Mouse (Mus musculus): ENCODE measurements at regions not wholly inside any gene's neighbourhood (a gene's known extent, or its start where the extent isn't known, plus 50 kb on each side); places are given as distances from the start of the nearest gene placed in this dataset.

DNA sequence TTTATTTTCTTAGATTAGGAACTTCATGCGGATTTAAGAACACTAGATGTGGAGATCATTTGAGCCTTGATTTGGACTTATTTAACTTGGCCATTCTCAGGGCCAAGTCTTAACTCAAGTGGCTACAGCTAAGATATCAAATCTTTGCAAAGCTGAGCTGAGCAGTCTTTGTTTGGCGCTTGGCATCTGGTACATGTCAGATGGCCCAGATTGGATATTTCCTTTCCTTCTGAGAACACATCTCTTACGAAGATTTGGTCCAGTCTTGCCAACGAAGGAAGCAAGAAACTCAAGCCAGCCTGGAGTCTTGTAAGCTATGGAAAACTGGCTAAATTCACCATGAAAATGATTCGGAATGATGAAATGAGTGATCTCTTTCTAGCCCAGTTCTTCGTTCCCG, 59.1 kb upstream of the Cdc42ep3 start:
- H3K4me2 ChIP-seq (ENCODE audit: low read length), result no peak overlapping the region
- H3K27me3 ChIP-seq (replicated peaks; ENCODE audit: control insufficient read depth, insufficient read depth, low read length), result no peaks in the 10 kb centered on the region
- no peaks in the 10 kb centered on the region for H3K36me3 ChIP-seq (ENCODE audit: control insufficient read depth, insufficient read depth)
- WGBS, result 84% methylated on average over 7 of the region's 7 CpGs
- no peak for ATAC-seq
- H3K27ac ChIP-seq (ENCODE audit: low read length), result no peak overlapping the region
- H3K9ac ChIP-seq (replicated peaks; ENCODE audit: low read depth, low read length), result no peak overlapping the region
- H3K9me3 ChIP-seq (ENCODE audit: control insufficient read depth, low read length), result no peaks in the 10 kb centered on the region
- H3K4me3 ChIP-seq (replicated peaks; ENCODE audit: low read length), result no peak overlapping the region
- H3K4me1 ChIP-seq (replicated peaks; ENCODE audit: control insufficient read depth, insufficient read depth, low read length), result no peaks in the 10 kb centered on the region

DNA sequence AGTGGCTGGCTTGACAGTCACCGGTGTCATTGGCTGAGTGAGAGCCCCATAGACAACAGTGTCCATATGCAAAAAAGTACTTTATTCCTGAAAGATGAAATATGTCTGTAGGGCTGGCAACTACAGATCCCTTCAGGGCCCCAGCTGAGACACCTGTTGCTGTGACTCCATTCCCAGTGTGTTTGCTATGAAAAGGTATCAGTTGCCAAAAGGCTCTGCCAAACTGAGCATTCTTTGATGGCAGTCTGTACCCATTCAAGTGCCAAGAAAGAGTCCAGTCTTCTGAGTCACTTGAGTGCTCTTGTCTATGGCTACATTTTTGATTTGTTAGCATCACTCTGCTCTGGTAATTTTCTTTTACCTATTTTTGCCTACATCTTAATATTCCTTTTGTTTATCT, 63.1 kb upstream of the Cdc42ep3 start:
- Histone ChIP-seq H3K4me2 (ENCODE audit: low read length) (no peak overlapping the region), H3K36me3 (ENCODE audit: control insufficient read depth, insufficient read depth) (no peaks in the 10 kb centered on the region), H3K27me3 (replicated peaks; ENCODE audit: control insufficient read depth, insufficient read depth, low read length) (no peaks in the 10 kb centered on the region), H3K4me3 (replicated peaks; ENCODE audit: low read length) (no peak overlapping the region), H3K9ac (replicated peaks; ENCODE audit: low read depth, low read length) (no peak overlapping the region), H3K4me1 (replicated peaks; ENCODE audit: control insufficient read depth, insufficient read depth, low read length) (no peaks in the 10 kb centered on the region), H3K9me3 (ENCODE audit: control insufficient read depth, low read length) (no peaks in the 10 kb centered on the region), H3K27ac (ENCODE audit: low read length) (no peak overlapping the region)
- WGBS, result 71% methylated on average over 1 of the region's 1 CpGs
- ATAC-seq, result no peak

DNA sequence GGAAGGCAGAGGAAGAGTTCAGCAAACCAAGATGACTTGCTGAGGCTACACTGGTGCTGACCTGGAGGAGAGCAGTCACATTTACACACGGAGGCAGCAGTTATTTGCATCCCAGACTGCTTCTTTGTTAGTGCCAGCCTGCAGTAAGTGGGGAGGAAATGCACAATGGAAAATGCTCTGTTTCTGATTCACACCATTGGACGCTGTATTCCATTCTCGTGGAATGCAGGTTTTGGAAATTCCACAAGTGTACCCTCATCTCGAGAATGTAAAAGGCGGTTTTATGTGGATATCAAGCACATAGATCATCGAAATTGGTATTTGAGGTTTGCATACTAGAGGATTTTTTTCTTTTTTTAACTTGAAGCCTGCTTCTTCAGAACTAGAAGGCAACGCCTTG, 66.7 kb upstream of the Cdc42ep3 start:
- Histone ChIP-seq H3K4me3 (replicated peaks; ENCODE audit: low read length) (no peak overlapping the region), H3K4me1 (replicated peaks; ENCODE audit: control insufficient read depth, insufficient read depth, low read length) (no peaks in the 10 kb centered on the region), H3K36me3 (ENCODE audit: control insufficient read depth, insufficient read depth) (no peaks in the 10 kb centered on the region), H3K27me3 (replicated peaks; ENCODE audit: control insufficient read depth, insufficient read depth, low read length) (no peaks in the 10 kb centered on the region), H3K9me3 (ENCODE audit: control insufficient read depth, low read length) (no peaks in the 10 kb centered on the region), H3K9ac (replicated peaks; ENCODE audit: low read depth, low read length) (no peak overlapping the region), H3K4me2 (ENCODE audit: low read length) (no peak overlapping the region), H3K27ac (ENCODE audit: low read length) (no peak overlapping the region)
- 71% methylated on average over 7 of the region's 7 CpGs for WGBS
- ATAC-seq, result no peak

DNA sequence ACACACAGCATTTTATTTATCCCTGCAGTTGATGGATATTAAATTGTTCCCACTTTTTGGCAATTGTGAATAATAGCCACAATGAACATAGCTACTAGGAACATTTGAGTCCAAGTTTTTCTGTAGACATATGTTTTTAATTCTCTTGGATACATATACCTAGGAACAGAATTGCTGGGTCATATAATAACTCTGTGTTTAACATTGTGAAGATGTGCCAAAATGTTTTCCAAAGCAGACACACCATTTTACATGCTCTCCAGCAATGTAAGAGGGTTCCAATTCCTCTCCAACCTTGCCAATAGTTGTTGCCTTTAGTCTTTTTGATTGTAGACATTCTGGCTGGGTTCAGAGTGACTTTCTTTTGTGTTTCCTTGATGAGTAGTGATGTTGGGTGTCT, 84.3 kb upstream of the Cdc42ep3 start:
- Histone ChIP-seq H3K4me1 (replicated peaks; ENCODE audit: control insufficient read depth, insufficient read depth, low read length) (no peaks in the 10 kb centered on the region), H3K4me3 (replicated peaks; ENCODE audit: low read length) (no peak overlapping the region), H3K27ac (ENCODE audit: low read length) (no peak overlapping the region), H3K36me3 (ENCODE audit: control insufficient read depth, insufficient read depth) (no peaks in the 10 kb centered on the region), H3K9me3 (ENCODE audit: control insufficient read depth, low read length) (no peaks in the 10 kb centered on the region), H3K4me2 (ENCODE audit: low read length) (no peak overlapping the region), H3K9ac (replicated peaks; ENCODE audit: low read depth, low read length) (no peak overlapping the region), H3K27me3 (replicated peaks; ENCODE audit: control insufficient read depth, insufficient read depth, low read length) (no peaks in the 10 kb centered on the region)
- no peak for ATAC-seq

DNA sequence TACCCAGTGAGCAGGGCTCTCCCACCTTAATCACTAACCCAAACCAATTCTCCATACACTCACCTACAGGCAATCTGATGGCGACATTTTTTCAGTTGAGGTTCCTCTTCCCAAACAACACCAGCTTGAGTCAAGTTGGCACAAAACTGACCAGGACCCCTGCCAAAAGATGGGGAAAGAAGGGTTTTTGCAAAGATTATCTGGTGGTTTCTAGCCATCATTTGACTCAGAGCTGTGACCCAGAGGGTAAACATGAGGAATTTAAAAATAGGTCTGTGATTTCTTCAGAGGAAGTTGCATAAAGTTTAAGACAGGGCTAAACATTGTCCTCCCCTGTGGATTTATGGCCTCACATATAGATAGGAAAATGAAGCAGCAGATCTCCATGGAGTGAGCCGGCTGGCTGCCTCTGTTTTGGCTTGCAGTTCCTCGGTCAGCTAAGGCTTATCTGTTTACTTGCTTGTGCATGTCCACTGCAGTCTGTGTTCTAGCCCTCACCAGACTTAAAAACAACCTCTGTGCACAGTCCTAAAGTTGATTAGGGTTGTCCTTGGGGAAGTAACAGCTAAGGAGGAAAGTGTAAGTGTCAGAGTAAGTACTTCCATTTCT, 87.7 kb upstream of the Cdc42ep3 start:
- no peaks in the 10 kb centered on the region for H3K27me3 ChIP-seq (replicated peaks; ENCODE audit: control insufficient read depth, insufficient read depth, low read length)
- no peak overlapping the region for H3K4me3 ChIP-seq (replicated peaks; ENCODE audit: low read length)
- ATAC-seq, result no peak
- no peaks in the 10 kb centered on the region for H3K9me3 ChIP-seq (ENCODE audit: control insufficient read depth, low read length)
- H3K4me1 ChIP-seq (replicated peaks; ENCODE audit: control insufficient read depth, insufficient read depth, low read length), result no peaks in the 10 kb centered on the region
- 90% methylated on average over 3 of the region's 3 CpGs for WGBS
- no peak overlapping the region for H3K9ac ChIP-seq (replicated peaks; ENCODE audit: low read depth, low read length)
- no peak overlapping the region for H3K4me2 ChIP-seq (ENCODE audit: low read length)
- no peak overlapping the region for H3K27ac ChIP-seq (ENCODE audit: low read length)
- no peaks in the 10 kb centered on the region for H3K36me3 ChIP-seq (ENCODE audit: control insufficient read depth, insufficient read depth)

DNA sequence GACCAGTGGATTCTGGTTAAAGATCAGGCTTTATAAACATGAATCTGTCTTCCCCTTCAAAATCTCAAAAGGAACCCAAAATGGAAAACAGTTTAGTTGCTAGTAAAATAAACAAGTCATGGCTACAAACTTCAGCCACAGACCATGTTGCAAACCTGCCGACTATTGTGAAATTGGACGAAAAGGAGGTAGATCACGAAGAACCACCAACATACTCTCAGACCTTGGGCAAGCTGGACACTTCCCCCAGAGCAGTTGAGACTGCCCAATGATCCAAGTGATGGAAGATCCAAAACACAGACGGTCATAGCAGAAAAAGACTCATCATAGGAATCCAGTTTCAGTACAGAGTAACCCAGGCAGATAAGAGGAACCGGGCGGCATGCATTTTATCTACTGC, 92.3 kb upstream of the Cdc42ep3 start:
- ATAC-seq, result no peak
- H3K36me3 ChIP-seq (ENCODE audit: control insufficient read depth, insufficient read depth), result no peaks in the 10 kb centered on the region

DNA sequence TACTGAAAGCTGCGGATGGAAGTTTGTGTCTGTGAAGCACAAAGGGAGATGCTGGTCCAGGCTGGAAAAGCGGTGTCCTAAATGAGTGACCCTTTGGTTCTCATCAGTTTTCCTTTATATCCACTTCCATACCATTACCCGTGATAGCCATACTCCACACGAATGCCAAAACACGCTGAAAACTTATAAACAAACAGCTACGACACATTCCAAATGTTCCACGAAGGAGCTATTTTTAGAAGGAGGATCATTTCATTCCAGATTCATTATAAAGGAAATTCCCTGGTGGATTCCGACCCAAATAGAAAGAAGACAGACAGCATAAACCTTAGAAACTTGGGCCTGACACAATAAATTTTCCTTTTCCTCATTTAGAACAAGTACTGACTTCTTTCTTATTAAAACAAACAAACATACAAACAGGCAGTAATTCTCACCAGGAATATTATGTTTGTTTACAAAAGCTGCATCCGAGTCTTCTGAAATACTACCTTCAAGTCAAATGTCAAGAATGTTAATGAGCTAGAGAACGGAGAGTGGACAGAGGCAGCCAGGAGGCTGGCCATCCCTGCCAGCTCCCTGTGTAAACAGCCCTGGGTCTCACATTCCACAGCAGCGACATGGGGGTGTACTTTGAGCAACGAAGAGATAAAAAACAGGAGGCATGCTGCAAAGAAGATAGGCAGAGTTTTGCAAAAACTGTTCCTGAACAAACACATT, 96.4 kb upstream of the Cdc42ep3 start:
- no peak for ATAC-seq

More for the DNA sequence above, 92.3 kb upstream of the Cdc42ep3 start:
- H3K27ac ChIP-seq (ENCODE audit: low read length), result no peak overlapping the region
- no peak overlapping the region for H3K4me2 ChIP-seq (ENCODE audit: low read length)
- H3K9ac ChIP-seq (replicated peaks; ENCODE audit: low read depth, low read length), result no peak overlapping the region
- no peaks in the 10 kb centered on the region for H3K4me1 ChIP-seq (replicated peaks; ENCODE audit: control insufficient read depth, insufficient read depth, low read length)
- no peak overlapping the region for H3K4me3 ChIP-seq (replicated peaks; ENCODE audit: low read length)
- WGBS, result 94% methylated on average over 6 of the region's 6 CpGs
- H3K27me3 ChIP-seq (replicated peaks; ENCODE audit: control insufficient read depth, insufficient read depth, low read length), result no peaks in the 10 kb centered on the region
- no peaks in the 10 kb centered on the region for H3K9me3 ChIP-seq (ENCODE audit: control insufficient read depth, low read length)

DNA sequence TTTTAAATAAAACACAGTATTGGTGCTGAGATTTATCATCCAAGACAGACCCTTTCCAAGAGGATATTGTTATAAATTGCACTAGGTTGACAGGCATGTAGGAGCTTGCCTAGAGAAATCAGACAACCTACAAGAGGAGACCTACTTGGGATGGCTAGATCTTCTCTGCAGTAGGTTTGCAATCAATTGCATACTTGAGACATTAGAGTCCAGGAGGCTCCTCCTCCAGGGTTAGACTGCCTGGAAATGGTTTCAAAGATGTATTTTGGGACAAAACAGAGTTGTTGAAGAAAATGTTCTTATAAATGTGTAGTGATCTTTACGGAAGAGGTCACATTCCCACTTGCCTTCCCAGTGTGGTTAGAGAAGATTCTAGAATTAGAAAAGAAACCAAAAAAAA, 98.9 kb upstream of the Cdc42ep3 start:
- no peak overlapping the region for H3K27ac ChIP-seq (ENCODE audit: low read length)
- H3K27me3 ChIP-seq (replicated peaks; ENCODE audit: control insufficient read depth, insufficient read depth, low read length), result no peaks in the 10 kb centered on the region
- ATAC-seq, result no peak
- H3K36me3 ChIP-seq (ENCODE audit: control insufficient read depth, insufficient read depth), result no peaks in the 10 kb centered on the region
- no peak overlapping the region for H3K4me3 ChIP-seq (replicated peaks; ENCODE audit: low read length)
- no peak overlapping the region for H3K4me2 ChIP-seq (ENCODE audit: low read length)
- no peak overlapping the region for H3K9ac ChIP-seq (replicated peaks; ENCODE audit: low read depth, low read length)
- 97% methylated on average over 1 of the region's 1 CpGs for WGBS
- H3K4me1 ChIP-seq (replicated peaks; ENCODE audit: control insufficient read depth, insufficient read depth, low read length), result peaks cover 4% of the 10 kb centered on the region
- no peaks in the 10 kb centered on the region for H3K9me3 ChIP-seq (ENCODE audit: control insufficient read depth, low read length)

More for the DNA sequence above, 96.4 kb upstream of the Cdc42ep3 start:
- peaks cover 4% of the 10 kb centered on the region for H3K4me1 ChIP-seq (replicated peaks; ENCODE audit: control insufficient read depth, insufficient read depth, low read length)
- H3K27ac ChIP-seq (ENCODE audit: low read length), result no peak overlapping the region
- H3K27me3 ChIP-seq (replicated peaks; ENCODE audit: control insufficient read depth, insufficient read depth, low read length), result no peaks in the 10 kb centered on the region
- no peak overlapping the region for H3K4me2 ChIP-seq (ENCODE audit: low read length)
- no peak overlapping the region for H3K9ac ChIP-seq (replicated peaks; ENCODE audit: low read depth, low read length)
- no peak overlapping the region for H3K4me3 ChIP-seq (replicated peaks; ENCODE audit: low read length)
- no peaks in the 10 kb centered on the region for H3K36me3 ChIP-seq (ENCODE audit: control insufficient read depth, insufficient read depth)
- 42% methylated on average over 12 of the region's 12 CpGs for WGBS
- H3K9me3 ChIP-seq (ENCODE audit: control insufficient read depth, low read length), result no peaks in the 10 kb centered on the region

DNA sequence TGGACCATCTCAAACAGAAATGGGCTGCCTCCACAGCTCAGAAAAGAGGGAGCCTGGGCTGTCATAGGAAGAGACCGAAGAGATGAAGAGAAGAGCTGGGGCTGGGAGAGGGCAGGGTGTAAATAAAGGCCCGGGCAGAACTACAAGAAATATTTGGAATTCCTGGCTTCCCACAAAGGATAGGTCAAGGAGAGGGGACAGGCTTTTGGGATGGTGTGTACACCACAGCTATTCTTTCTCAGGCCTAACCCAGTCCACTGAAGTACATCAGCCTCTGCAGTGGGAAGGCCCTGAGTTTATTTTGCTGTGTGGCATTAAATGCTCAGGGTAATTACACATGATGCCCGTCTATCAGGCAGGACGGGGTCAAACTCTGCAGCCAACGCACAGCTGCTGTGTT, 99.6 kb upstream of the Cdc42ep3 start:
- WGBS, result 39% methylated on average over 5 of the region's 5 CpGs

More for the DNA sequence above, 99.6 kb upstream of the Cdc42ep3 start:
- Histone ChIP-seq H3K36me3 (ENCODE audit: control insufficient read depth, insufficient read depth) (no peaks in the 10 kb centered on the region), H3K9ac (replicated peaks; ENCODE audit: low read depth, low read length) (no peak overlapping the region), H3K9me3 (ENCODE audit: control insufficient read depth, low read length) (no peaks in the 10 kb centered on the region), H3K27me3 (replicated peaks; ENCODE audit: control insufficient read depth, insufficient read depth, low read length) (no peaks in the 10 kb centered on the region), H3K27ac (ENCODE audit: low read length) (no peak overlapping the region), H3K4me1 (replicated peaks; ENCODE audit: control insufficient read depth, insufficient read depth, low read length) (peaks cover 4% of the 10 kb centered on the region), H3K4me2 (ENCODE audit: low read length) (no peak overlapping the region), H3K4me3 (replicated peaks; ENCODE audit: low read length) (no peak overlapping the region)
- no peak; the same call in 1 of the 2 replicates for ATAC-seq
